Mouse (Mus musculus): ENCODE results near the gene Gm2a.
A peak's percentile ranks its signal among the peaks of the same experiment; 100 is the strongest.

Gene Gm2a

GRCm38 (mm10) chr11:55072467-55072866 is 25.4 kb upstream of the Gm2a start:
- Histone ChIP-seq H3K4me3 (replicated peaks; ENCODE audit: low read length) (no peak overlapping the region), H3K36me3 (ENCODE audit: insufficient read depth, low read length) (no peaks in the 10 kb centered on the region), H3K4me1 (replicated peaks; ENCODE audit: low read depth, low read length) (peaks cover 19% of the 10 kb centered on the region), H3K9me3 (ENCODE audit: low read length) (no peaks in the 10 kb centered on the region), H3K27me3 (ENCODE audit: insufficient read depth, low read length) (peaks cover 14% of the 10 kb centered on the region)
- TF ChIP-seq CTCF (conservative IDR thresholded peaks at IDR 0.05; ENCODE audit: low read length) (no peak), NANOG (IDR thresholded peaks at IDR 0.05; ENCODE audit: borderline replicate concordance, low read length) (no peak), POU5F1 (IDR thresholded peaks at IDR 0.05; ENCODE audit: borderline replicate concordance, low read length) (no peak)

- no peak for TF ChIP-seq POU5F1 (IDR thresholded peaks at IDR 0.05; ENCODE audit: borderline replicate concordance, low read length)
- no peak for TF ChIP-seq CTCF (conservative IDR thresholded peaks at IDR 0.05; ENCODE audit: low read length)
- no peak for TF ChIP-seq NANOG (IDR thresholded peaks at IDR 0.05; ENCODE audit: borderline replicate concordance, low read length)
Measured at GRCm38 (mm10) chr11:55073191-55073590, 24.7 kb upstream of the Gm2a start.

GRCm38 (mm10) chr11:55075602-55076001 is 22.3 kb upstream of the Gm2a start:
- peaks cover 35% of the 10 kb centered on the region for H3K27me3 ChIP-seq (ENCODE audit: insufficient read depth, low read length)
- no peaks in the 10 kb centered on the region for H3K36me3 ChIP-seq (ENCODE audit: insufficient read depth, low read length)
- no peak overlapping the region for H3K4me3 ChIP-seq (replicated peaks; ENCODE audit: low read length)
- H3K9me3 ChIP-seq (ENCODE audit: low read length) = no peaks in the 10 kb centered on the region
- H3K4me1 ChIP-seq (replicated peaks; ENCODE audit: low read depth, low read length) = peaks cover 21% of the 10 kb centered on the region
- TF ChIP-seq NANOG (IDR thresholded peaks at IDR 0.05; ENCODE audit: borderline replicate concordance, low read length) (no peak), POU5F1 (IDR thresholded peaks at IDR 0.05; ENCODE audit: borderline replicate concordance, low read length) (no peak), CTCF (conservative IDR thresholded peaks at IDR 0.05; ENCODE audit: low read length) (no peak)

More at GRCm38 (mm10) chr11:55073191-55073590, 24.7 kb upstream of the Gm2a start:
- no peaks in the 10 kb centered on the region for H3K9me3 ChIP-seq (ENCODE audit: low read length)
- peaks cover 22% of the 10 kb centered on the region for H3K4me1 ChIP-seq (replicated peaks; ENCODE audit: low read depth, low read length)
- H3K4me3 ChIP-seq (replicated peaks; ENCODE audit: low read length) = no peak overlapping the region
- peaks cover 21% of the 10 kb centered on the region for H3K27me3 ChIP-seq (ENCODE audit: insufficient read depth, low read length)
- no peaks in the 10 kb centered on the region for H3K36me3 ChIP-seq (ENCODE audit: insufficient read depth, low read length)

- H3K27me3 ChIP-seq (ENCODE audit: insufficient read depth, low read length) = peaks cover 38% of the 10 kb centered on the region
- no peak overlapping the region for H3K4me3 ChIP-seq (replicated peaks; ENCODE audit: low read length)
- no peaks in the 10 kb centered on the region for H3K9me3 ChIP-seq (ENCODE audit: low read length)
- peaks cover 21% of the 10 kb centered on the region for H3K4me1 ChIP-seq (replicated peaks; ENCODE audit: low read depth, low read length)
- H3K36me3 ChIP-seq (ENCODE audit: insufficient read depth, low read length) = no peaks in the 10 kb centered on the region
- no peak for TF ChIP-seq NANOG (IDR thresholded peaks at IDR 0.05; ENCODE audit: borderline replicate concordance, low read length)
- no peak for TF ChIP-seq CTCF (conservative IDR thresholded peaks at IDR 0.05; ENCODE audit: low read length)
- no peak for TF ChIP-seq POU5F1 (IDR thresholded peaks at IDR 0.05; ENCODE audit: borderline replicate concordance, low read length)
Measured at GRCm38 (mm10) chr11:55076234-55076633, 21.7 kb upstream of the Gm2a start.

GRCm38 (mm10) chr11:55077331-55078231 is 20.3 kb upstream of the Gm2a start, which contains the start of gene Ccdc69:
Gene Ccdc69, minus strand, starts transcription at chr11:55078131.
- Histone ChIP-seq H3K4me3 (replicated peaks; ENCODE audit: low read length) (peak within 1 kb of the TSS; percentile 75), H3K27me3 (ENCODE audit: insufficient read depth, low read length) (peaks cover 40% of the 10 kb centered on the region), H3K4me1 (replicated peaks; ENCODE audit: low read depth, low read length) (peaks cover 21% of the 10 kb centered on the region), H3K36me3 (ENCODE audit: insufficient read depth, low read length) (no peaks in the 10 kb centered on the region), H3K9me3 (ENCODE audit: low read length) (no peaks in the 10 kb centered on the region)
- TF ChIP-seq POU5F1 (IDR thresholded peaks at IDR 0.05; ENCODE audit: borderline replicate concordance, low read length) (no peak), CTCF (conservative IDR thresholded peaks at IDR 0.05; ENCODE audit: low read length) (no peak), NANOG (IDR thresholded peaks at IDR 0.05; ENCODE audit: borderline replicate concordance, low read length) (no peak)

GRCm38 (mm10) chr11:55078502-55078901 is 19.4 kb upstream of the Gm2a start:
- TF ChIP-seq CTCF (conservative IDR thresholded peaks at IDR 0.05; ENCODE audit: low read length) = no peak
- TF ChIP-seq POU5F1 (IDR thresholded peaks at IDR 0.05; ENCODE audit: borderline replicate concordance, low read length) = no peak
- no peak for TF ChIP-seq NANOG (IDR thresholded peaks at IDR 0.05; ENCODE audit: borderline replicate concordance, low read length)
- peaks cover 17% of the 10 kb centered on the region for H3K4me1 ChIP-seq (replicated peaks; ENCODE audit: low read depth, low read length)
- H3K4me3 ChIP-seq (replicated peaks; ENCODE audit: low read length) = peak overlapping the region; percentile 75
- H3K36me3 ChIP-seq (ENCODE audit: insufficient read depth, low read length) = no peaks in the 10 kb centered on the region
- H3K9me3 ChIP-seq (ENCODE audit: low read length) = no peaks in the 10 kb centered on the region
- peaks cover 43% of the 10 kb centered on the region for H3K27me3 ChIP-seq (ENCODE audit: insufficient read depth, low read length)

- Histone ChIP-seq H3K4me3 (replicated peaks; ENCODE audit: low read length) (no peak overlapping the region), H3K36me3 (ENCODE audit: insufficient read depth, low read length) (no peaks in the 10 kb centered on the region)
- TF ChIP-seq POU5F1 (IDR thresholded peaks at IDR 0.05; ENCODE audit: borderline replicate concordance, low read length) = no peak
- no peak for TF ChIP-seq CTCF (conservative IDR thresholded peaks at IDR 0.05; ENCODE audit: low read length)
- no peak for TF ChIP-seq NANOG (IDR thresholded peaks at IDR 0.05; ENCODE audit: borderline replicate concordance, low read length)
Measured at GRCm38 (mm10) chr11:55079180-55079579, 18.7 kb upstream of the Gm2a start.

GRCm38 (mm10) chr11:55081206-55081605 is 16.7 kb upstream of the Gm2a start:
- H3K4me3 ChIP-seq (replicated peaks; ENCODE audit: low read length) = no peak overlapping the region
- peaks cover 28% of the 10 kb centered on the region for H3K4me1 ChIP-seq (replicated peaks; ENCODE audit: low read depth, low read length)
- H3K27me3 ChIP-seq (ENCODE audit: insufficient read depth, low read length) = peaks cover 40% of the 10 kb centered on the region
- H3K9me3 ChIP-seq (ENCODE audit: low read length) = no peaks in the 10 kb centered on the region
- TF ChIP-seq NANOG (IDR thresholded peaks at IDR 0.05; ENCODE audit: borderline replicate concordance, low read length) = no peak
- TF ChIP-seq POU5F1 (IDR thresholded peaks at IDR 0.05; ENCODE audit: borderline replicate concordance, low read length) = no peak
- TF ChIP-seq CTCF (conservative IDR thresholded peaks at IDR 0.05; ENCODE audit: low read length) = no peak
- H3K36me3 ChIP-seq (ENCODE audit: insufficient read depth, low read length) = no peaks in the 10 kb centered on the region

More at GRCm38 (mm10) chr11:55079180-55079579, 18.7 kb upstream of the Gm2a start:
- H3K4me1 ChIP-seq (replicated peaks; ENCODE audit: low read depth, low read length) = peaks cover 15% of the 10 kb centered on the region
- H3K9me3 ChIP-seq (ENCODE audit: low read length) = no peaks in the 10 kb centered on the region
- H3K27me3 ChIP-seq (ENCODE audit: insufficient read depth, low read length) = peaks cover 43% of the 10 kb centered on the region
